Mouse (Mus musculus) liver, embryonic 18 days (tissue): ENCODE measurements around the gene Fbxw7. TPM values are rescaled to one million over a fixed set of nuclear protein-coding genes. Genes with fewer than 3 reads are reported as not detected.

Experiments
- polyA plus RNA-seq: library from polyadenylated mRNA; depleted of rRNA; stranded (reverse); fragments of >200 nt; gene quantifications from 2 replicates; pipeline ENCODE4 v1.2.3, GENCODE M21; 2012; rRNA removed

Gene Fbxw7
- polyA plus RNA-seq, result 2.3 and 2.7 TPM in 2 replicates

DNA sequence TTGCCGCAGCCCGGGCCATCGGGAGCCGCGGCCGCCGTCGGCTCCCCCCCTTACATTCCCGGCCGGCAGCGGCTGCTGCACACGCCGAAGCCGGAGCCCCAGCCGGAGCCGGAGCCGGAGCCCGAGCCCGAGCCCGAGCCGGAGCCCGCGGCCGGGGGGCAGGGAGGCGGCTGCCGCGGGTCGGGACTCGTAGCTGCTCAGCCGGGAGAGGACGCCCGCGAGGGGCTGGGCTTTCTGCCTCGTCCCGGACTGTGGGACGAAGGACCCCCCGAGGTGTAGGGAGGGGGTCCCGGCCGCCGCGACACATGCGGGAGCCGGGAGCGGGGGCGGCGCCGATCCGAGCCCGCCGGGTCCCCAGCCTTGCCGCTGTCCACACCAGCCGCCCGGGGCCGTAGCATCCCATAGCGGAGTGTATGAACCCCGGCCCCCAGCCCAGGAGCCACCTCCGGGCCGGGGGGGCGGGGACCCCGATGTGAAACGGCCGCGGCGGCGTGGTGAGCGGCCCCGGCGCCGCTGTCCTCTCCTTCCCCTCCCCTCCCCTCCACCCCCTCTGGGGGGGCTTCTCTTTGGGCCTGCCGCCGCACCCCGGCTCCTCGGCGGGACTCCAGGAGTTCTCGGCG, at the start of gene Fbxw7:
Fbxw7 (plus strand) TSS at position 507 of the 620 bp plus-strand sequence.

Other genes starting within 250 kb of the Fbxw7 start
- gene Arfip1, start 232.6 kb upstream of the Fbxw7 start, polyA plus RNA-seq, result 7.8 and 8.1 TPM in 2 replicates
- gene Tigd4, start 221.7 kb upstream of the Fbxw7 start, polyA plus RNA-seq, result not detected in 2 replicates
- 3.3 and 4.1 TPM in 2 replicates for gene Tmem154, start 149.1 kb upstream of the Fbxw7 start, polyA plus RNA-seq